Mouse (Mus musculus): Measurements from ENCODE around the gene Pfpl. TPM values are rescaled to one million over a fixed set of nuclear protein-coding genes. Genes with fewer than 3 reads are reported as not detected.

The Pfpl gene
- not detected for total RNA-seq (2021)

- intact Hi-C loops (cut with DNase I) = no loop called here
- no peak for DNase-seq
Observed at GRCm38 (mm10) chr19:12427605-12428004, at the start of gene Pfpl. Gene Pfpl, plus strand, starts transcription at chr19:12427905.

GRCm38 (mm10) chr19:12386979-12387378 is 40.7 kb upstream of the Pfpl start, which contains the start of gene Olfr1440:
Gene Olfr1440, plus strand, starts transcription at chr19:12387279.
- intact Hi-C loops (cut with DNase I) = no loop called here

GRCm38 (mm10) chr19:12413737-12414136 is 14.0 kb upstream of the Pfpl start:
- intact Hi-C loops (cut with DNase I) = no loop called here
- DNase-seq = no peak

More at GRCm38 (mm10) chr19:12386979-12387378, 40.7 kb upstream of the Pfpl start, which contains the start of gene Olfr1440:
- no peak for DNase-seq

- intact Hi-C loops (cut with DNase I) = no loop called here
- no peak for DNase-seq
Observed at GRCm38 (mm10) chr19:12417361-12417760, 10.3 kb upstream of the Pfpl start, which contains the start of gene Olfr1441. Gene Olfr1441, plus strand, starts transcription at chr19:12417433.

- intact Hi-C loops (cut with DNase I) = no loop called here
- no peak for DNase-seq
Observed at GRCm38 (mm10) chr19:12418312-12418711, 9.4 kb upstream of the Pfpl start.

GRCm38 (mm10) chr19:12420555-12420954 is 7.2 kb upstream of the Pfpl start:
- DNase-seq = no peak
- intact Hi-C loops (cut with DNase I) = no loop called here

- intact Hi-C loops (cut with DNase I) = no loop called here
- no peak for DNase-seq
Observed at GRCm38 (mm10) chr19:12421680-12422079, 6.0 kb upstream of the Pfpl start.

GRCm38 (mm10) chr19:12427101-12427500 is 604 bp upstream of the Pfpl start:
- no peak for DNase-seq
- intact Hi-C loops (cut with DNase I) = no loop called here

GRCm38 (mm10) chr19:12433033-12433432 is 5.3 kb downstream of the Pfpl start:
- intact Hi-C loops (cut with DNase I) = loop anchor here (5.0 kb wide), 1 partner anchor 159 kb away; no protein-coding TSS in a partner anchor
- DNase-seq = peak; percentile 47 to 56

GRCm38 (mm10) chr19:12435011-12435416 is 7.3 kb downstream of the Pfpl start:
- peak in 1 of 2 experiments; percentile 8 for DNase-seq
- intact Hi-C loops (cut with DNase I) = no loop called here

GRCm38 (mm10) chr19:12435750-12436524 is 8.2 kb downstream of the Pfpl start:
- DNase-seq = no peak
- intact Hi-C loops (cut with DNase I) = no loop called here

- intact Hi-C loops (cut with DNase I) = no loop called here
- no peak for DNase-seq
Observed at GRCm38 (mm10) chr19:12439581-12439980, 11.9 kb downstream of the Pfpl start.

- DNase-seq = no peak
Observed at GRCm38 (mm10) chr19:12440103-12440725, 12.5 kb downstream of the Pfpl start.

GRCm38 (mm10) chr19:12442560-12442959 is 14.9 kb downstream of the Pfpl start:
- DNase-seq = no peak

More at GRCm38 (mm10) chr19:12440103-12440725, 12.5 kb downstream of the Pfpl start:
- intact Hi-C loops (cut with DNase I) = no loop called here

GRCm38 (mm10) chr19:12445014-12445413 is 17.3 kb downstream of the Pfpl start:
- intact Hi-C loops (cut with DNase I) = no loop called here
- no peak for DNase-seq

More at GRCm38 (mm10) chr19:12442560-12442959, 14.9 kb downstream of the Pfpl start:
- intact Hi-C loops (cut with DNase I) = no loop called here

GRCm38 (mm10) chr19:12457401-12458066 is 29.8 kb downstream of the Pfpl start:
- intact Hi-C loops (cut with DNase I) = no loop called here

GRCm38 (mm10) chr19:12459516-12459915 is 31.8 kb downstream of the Pfpl start:
- DNase-seq = no peak
- intact Hi-C loops (cut with DNase I) = no loop called here

More at GRCm38 (mm10) chr19:12457401-12458066, 29.8 kb downstream of the Pfpl start:
- DNase-seq = no peak

- intact Hi-C loops (cut with DNase I) = no loop called here
- DNase-seq = no peak
Observed at GRCm38 (mm10) chr19:12460282-12461249, 32.9 kb downstream of the Pfpl start, which contains the start of gene Mpeg1. Gene Mpeg1, plus strand, starts transcription at chr19:12460779.

GRCm38 (mm10) chr19:12462851-12463721 is 35.4 kb downstream of the Pfpl start:
- DNase-seq = no peak
- intact Hi-C loops (cut with DNase I) = no loop called here
